Mouse (Mus musculus): Measurements from ENCODE around the gene Rpgr. TPM values are rescaled to one million over a fixed set of nuclear protein-coding genes. Genes with fewer than 3 reads are reported as not detected.
A peak's percentile ranks its signal among the peaks of the same experiment; 100 is the strongest.

The Rpgr gene
- polyA plus RNA-seq (2015; fragmentation: Nextera tagmentation; extraction: Ambion mirVana): 9.8 and 12.9 TPM in 2 replicates

DNA sequence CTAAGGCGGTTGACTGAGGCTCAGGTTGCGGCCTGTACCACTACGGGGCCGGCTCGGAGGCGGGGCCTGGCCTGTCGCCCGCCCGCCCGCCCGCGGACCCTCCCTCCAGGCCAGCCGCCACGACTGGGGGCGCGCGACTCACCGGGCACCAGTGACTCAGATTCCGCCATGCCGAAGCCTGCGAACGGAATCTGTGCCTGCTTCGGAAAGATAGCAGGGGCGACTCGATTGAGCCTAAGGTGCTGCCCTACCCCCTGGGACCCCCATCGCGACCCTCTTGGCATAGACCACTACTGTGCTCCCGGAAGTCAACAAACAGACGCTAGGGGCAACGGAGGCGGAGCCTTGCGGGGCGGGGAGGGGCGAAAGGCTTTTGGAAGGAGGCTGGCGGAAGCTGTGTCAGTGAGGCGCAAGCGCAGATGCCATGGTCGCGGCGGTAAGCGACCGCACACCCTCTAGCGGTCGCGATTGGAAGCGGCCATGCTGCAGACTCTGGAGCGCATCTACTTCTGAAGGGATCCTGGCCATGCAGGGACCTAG lies at the start of gene Rpgr:
Gene Rpgr, minus strand, starts transcription at position 511 of the 540 bp plus-strand sequence.
- 18% methylated on average over 47 of the region's 47 CpGs for WGBS
- no peaks in the 10 kb centered on the region for H3K36me3 ChIP-seq
- peak within 1 kb of the TSS; percentile 22; the same call in 1 of the 2 replicates for H3K9ac ChIP-seq
- H3K9me3 ChIP-seq: no peaks in the 10 kb centered on the region
- peak within 1 kb of the TSS; percentile 71 for H3K27ac ChIP-seq
- H3K4me3 ChIP-seq (replicated peaks): peak within 1 kb of the TSS; percentile 52
- H3K4me1 ChIP-seq: no peaks in the 10 kb centered on the region
- H3K27me3 ChIP-seq (replicated peaks): no peaks in the 10 kb centered on the region
- peak; percentile 97 for ATAC-seq (ENCODE audit: insufficient read depth, low FRiP score, low read depth)
- peak within 1 kb of the TSS; percentile 48 for H3K4me2 ChIP-seq

GRCm38 (mm10) chrX:10258260-10258659 lies 41.5 kb upstream of the Rpgr start:
- Histone ChIP-seq H3K4me1 (no peaks in the 10 kb centered on the region), H3K36me3 (no peaks in the 10 kb centered on the region)
- WGBS: 68% methylated on average over 5 of the region's 5 CpGs

DNA sequence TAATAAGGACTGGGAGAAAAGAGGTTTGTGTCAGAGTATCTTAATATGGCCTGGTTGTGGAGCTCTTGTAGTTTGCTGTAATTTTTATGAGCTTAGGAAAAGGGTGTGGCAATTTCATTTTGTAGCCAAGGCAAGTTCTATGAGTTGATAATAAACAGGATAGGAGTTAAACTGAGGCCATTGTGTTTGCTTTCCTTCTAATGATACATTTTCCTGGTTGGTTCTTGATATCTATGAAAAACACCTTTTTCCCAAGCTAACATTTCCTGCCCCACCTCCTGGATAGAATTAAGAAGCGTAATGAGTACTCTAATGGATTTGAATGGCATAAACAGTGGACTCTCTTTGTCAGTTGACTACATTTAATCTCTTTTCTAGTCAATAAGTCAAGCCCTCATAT lies 41.1 kb upstream of the Rpgr start:
- Histone ChIP-seq H3K27ac (no peak overlapping the region), H3K4me3 (replicated peaks) (no peak overlapping the region), H3K9ac (no peak overlapping the region), H3K4me1 (no peaks in the 10 kb centered on the region), H3K27me3 (replicated peaks) (no peaks in the 10 kb centered on the region), H3K36me3 (no peaks in the 10 kb centered on the region), H3K4me2 (no peak overlapping the region), H3K9me3 (no peaks in the 10 kb centered on the region)
- ATAC-seq (ENCODE audit: insufficient read depth, low FRiP score, low read depth): no peak
- WGBS: 71% methylated on average over 1 of the region's 1 CpGs

More at GRCm38 (mm10) chrX:10258260-10258659, 41.5 kb upstream of the Rpgr start:
- Histone ChIP-seq H3K9me3 (no peaks in the 10 kb centered on the region), H3K27ac (no peak overlapping the region), H3K4me3 (replicated peaks) (no peak overlapping the region), H3K27me3 (replicated peaks) (no peaks in the 10 kb centered on the region), H3K4me2 (no peak overlapping the region), H3K9ac (no peak overlapping the region)
- no peak for ATAC-seq (ENCODE audit: insufficient read depth, low FRiP score, low read depth)

DNA sequence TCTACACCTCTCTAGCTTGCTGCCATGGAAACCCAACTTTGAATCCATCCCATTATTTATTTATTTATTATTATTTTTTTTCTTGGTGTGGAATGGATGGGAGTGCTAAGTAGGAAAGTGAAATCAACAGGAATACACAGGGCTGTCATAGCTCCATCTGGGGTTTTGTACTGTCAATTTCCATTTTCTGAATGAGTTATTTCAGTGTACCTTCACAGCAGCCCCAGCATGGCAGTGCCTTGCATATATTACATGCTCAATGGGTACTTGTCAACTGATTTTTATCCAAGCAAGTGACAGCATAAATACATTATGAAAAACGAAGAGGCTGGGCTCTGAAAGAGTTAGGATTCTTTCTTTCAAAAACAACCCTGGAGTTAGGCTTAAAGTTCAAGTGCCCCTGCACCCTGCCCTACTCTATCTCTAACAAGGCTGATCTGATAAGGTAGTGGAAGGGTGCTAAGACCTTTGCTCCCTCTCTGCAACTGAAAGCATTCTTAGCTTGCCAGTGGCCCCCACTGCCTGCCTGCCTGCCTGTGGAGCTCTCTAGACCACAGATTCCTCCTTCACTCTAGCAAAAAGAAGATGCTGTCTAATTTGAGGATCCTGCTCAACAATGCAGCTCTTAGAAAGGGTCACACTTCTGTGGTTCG lies 35.3 kb upstream of the Rpgr start, which contains the start of gene Otc:
Gene Otc, plus strand, starts transcription at position 454 of the 653 bp plus-strand sequence.
- H3K27me3 ChIP-seq (replicated peaks): no peaks in the 10 kb centered on the region
- H3K36me3 ChIP-seq: no peaks in the 10 kb centered on the region
- 51% methylated on average over 2 of the region's 2 CpGs for WGBS
- H3K4me1 ChIP-seq: no peaks in the 10 kb centered on the region
- H3K9me3 ChIP-seq: no peaks in the 10 kb centered on the region
- no peak within 1 kb of the TSS for H3K4me3 ChIP-seq (replicated peaks)
- no peak within 1 kb of the TSS for H3K9ac ChIP-seq
- H3K27ac ChIP-seq: no peak within 1 kb of the TSS
- ATAC-seq (ENCODE audit: insufficient read depth, low FRiP score, low read depth): no peak
- H3K4me2 ChIP-seq: no peak within 1 kb of the TSS

DNA sequence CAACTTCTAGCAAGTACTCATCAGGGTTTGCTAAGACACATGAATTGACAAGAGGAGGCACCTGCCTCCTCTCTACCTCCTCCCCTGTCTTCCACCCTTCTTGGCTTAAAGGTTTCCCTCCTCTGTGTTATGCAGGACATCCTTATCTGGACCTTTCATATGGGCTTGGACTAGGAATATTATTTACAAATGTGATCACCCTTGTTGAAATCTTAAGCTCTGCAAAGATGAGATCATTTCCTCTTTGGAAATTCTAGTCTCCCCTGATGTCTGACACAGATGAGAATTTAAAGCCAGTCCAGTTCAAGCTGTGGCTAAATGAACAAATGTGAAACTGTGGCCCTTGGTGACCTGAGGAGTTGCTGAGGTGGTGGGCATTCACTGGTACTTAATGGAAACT lies 34.6 kb upstream of the Rpgr start:
- Histone ChIP-seq H3K4me1 (no peaks in the 10 kb centered on the region), H3K4me3 (replicated peaks) (no peak overlapping the region), H3K27me3 (replicated peaks) (no peaks in the 10 kb centered on the region), H3K4me2 (no peak overlapping the region), H3K36me3 (no peaks in the 10 kb centered on the region), H3K9me3 (no peaks in the 10 kb centered on the region), H3K9ac (no peak overlapping the region), H3K27ac (no peak overlapping the region)
- no peak for ATAC-seq (ENCODE audit: insufficient read depth, low FRiP score, low read depth)

- no peaks in the 10 kb centered on the region for H3K36me3 ChIP-seq
- H3K4me3 ChIP-seq (replicated peaks): no peak overlapping the region
- no peak overlapping the region for H3K4me2 ChIP-seq
- no peak overlapping the region for H3K27ac ChIP-seq
- no peaks in the 10 kb centered on the region for H3K4me1 ChIP-seq
- H3K27me3 ChIP-seq (replicated peaks): no peaks in the 10 kb centered on the region
- WGBS: 70% methylated on average over 3 of the region's 3 CpGs
- no peak for ATAC-seq (ENCODE audit: insufficient read depth, low FRiP score, low read depth)
- no peak overlapping the region for H3K9ac ChIP-seq
- no peaks in the 10 kb centered on the region for H3K9me3 ChIP-seq
Measured at GRCm38 (mm10) chrX:10243916-10244315, 27.2 kb upstream of the Rpgr start.

GRCm38 (mm10) chrX:10239515-10239914 lies 22.8 kb upstream of the Rpgr start:
- H3K9me3 ChIP-seq: no peaks in the 10 kb centered on the region
- H3K27ac ChIP-seq: no peak overlapping the region
- 50% methylated on average over 4 of the region's 4 CpGs for WGBS
- no peak for ATAC-seq (ENCODE audit: insufficient read depth, low FRiP score, low read depth)
- no peaks in the 10 kb centered on the region for H3K27me3 ChIP-seq (replicated peaks)
- no peaks in the 10 kb centered on the region for H3K36me3 ChIP-seq
- no peaks in the 10 kb centered on the region for H3K4me1 ChIP-seq
- no peak overlapping the region for H3K4me3 ChIP-seq (replicated peaks)
- no peak overlapping the region for H3K4me2 ChIP-seq
- H3K9ac ChIP-seq: no peak overlapping the region

DNA sequence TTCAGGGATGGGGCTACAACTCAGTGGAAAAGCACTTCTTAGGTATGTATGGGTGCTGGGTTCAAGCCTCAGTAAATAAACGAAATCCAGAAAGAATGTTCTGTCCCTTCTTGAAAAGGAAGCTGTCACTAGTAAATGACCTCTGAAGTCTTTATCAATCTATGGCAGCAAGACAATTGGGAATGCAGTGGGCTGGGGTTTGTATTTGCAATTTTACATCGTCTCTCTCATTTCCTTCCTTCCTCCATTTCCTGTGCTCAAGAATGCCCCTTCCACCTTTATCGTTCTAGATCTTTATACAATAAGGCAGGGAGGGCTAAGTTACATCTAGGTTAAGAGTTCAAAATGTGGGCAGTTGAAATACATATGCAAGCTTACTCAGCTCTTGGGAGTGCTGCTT lies 17.9 kb upstream of the Rpgr start:
- H3K9ac ChIP-seq: no peak overlapping the region
- no peaks in the 10 kb centered on the region for H3K36me3 ChIP-seq
- no peak for ATAC-seq (ENCODE audit: insufficient read depth, low FRiP score, low read depth)
- no peaks in the 10 kb centered on the region for H3K27me3 ChIP-seq (replicated peaks)
- WGBS: 68% methylated on average over 3 of the region's 3 CpGs
- no peak overlapping the region for H3K4me3 ChIP-seq (replicated peaks)
- no peaks in the 10 kb centered on the region for H3K9me3 ChIP-seq
- H3K4me2 ChIP-seq: no peak overlapping the region
- no peak overlapping the region for H3K27ac ChIP-seq
- no peaks in the 10 kb centered on the region for H3K4me1 ChIP-seq

DNA sequence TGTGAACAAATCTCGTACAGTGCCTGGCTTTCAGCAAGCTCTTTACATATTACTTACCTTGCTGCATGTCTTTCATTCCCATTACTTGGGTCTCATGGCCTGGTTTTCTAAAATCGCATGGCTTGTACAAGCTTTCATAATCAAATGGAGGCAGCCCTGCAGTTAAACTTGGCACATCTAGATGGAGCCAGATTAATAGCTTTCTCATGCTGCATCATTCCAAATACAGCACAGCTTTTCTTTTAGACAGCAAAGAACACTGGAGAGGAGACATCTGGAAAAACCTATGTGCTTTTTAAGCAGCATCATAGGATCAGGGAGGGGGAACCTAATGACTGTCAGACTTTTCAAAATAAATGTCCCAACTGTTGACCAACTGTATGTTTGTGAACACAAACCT lies 16.3 kb upstream of the Rpgr start:
- Histone ChIP-seq H3K9me3 (no peaks in the 10 kb centered on the region), H3K4me2 (no peak overlapping the region), H3K27ac (no peak overlapping the region), H3K4me3 (replicated peaks) (no peak overlapping the region), H3K4me1 (no peaks in the 10 kb centered on the region), H3K27me3 (replicated peaks) (no peaks in the 10 kb centered on the region), H3K36me3 (no peaks in the 10 kb centered on the region), H3K9ac (no peak overlapping the region)
- no peak for ATAC-seq (ENCODE audit: insufficient read depth, low FRiP score, low read depth)
- WGBS: 62% methylated on average over 2 of the region's 2 CpGs

- Histone ChIP-seq H3K4me1 (no peaks in the 10 kb centered on the region), H3K36me3 (no peaks in the 10 kb centered on the region), H3K4me3 (replicated peaks) (no peak overlapping the region), H3K9me3 (no peaks in the 10 kb centered on the region), H3K27me3 (replicated peaks) (no peaks in the 10 kb centered on the region), H3K4me2 (no peak overlapping the region), H3K27ac (no peak overlapping the region), H3K9ac (no peak overlapping the region)
- ATAC-seq (ENCODE audit: insufficient read depth, low FRiP score, low read depth): no peak
- 66% methylated on average over 6 of the region's 6 CpGs for WGBS
Measured at GRCm38 (mm10) chrX:10219281-10219680, 2.6 kb upstream of the Rpgr start.

DNA sequence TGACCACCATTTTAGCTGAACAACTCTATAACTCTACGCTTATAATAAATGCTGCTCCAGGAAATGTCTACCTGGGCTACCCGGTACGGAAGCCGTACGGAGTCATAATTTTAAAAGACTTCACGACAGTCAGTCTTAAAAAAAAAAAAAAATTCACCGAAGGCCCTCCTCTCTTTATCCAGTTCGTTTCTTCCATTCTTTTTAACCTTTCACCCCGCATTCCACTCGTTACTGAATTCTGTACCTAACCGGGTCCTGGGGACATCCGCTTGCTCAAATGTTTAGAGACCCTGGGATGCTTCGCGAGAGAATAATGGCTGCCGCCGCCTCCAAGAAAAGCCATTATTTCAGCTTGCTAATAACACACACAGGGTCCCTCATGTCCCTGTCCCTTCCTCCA lies 748 bp downstream of the Rpgr start:
- WGBS: 15% methylated on average over 16 of the region's 16 CpGs
- H3K4me2 ChIP-seq: peak overlapping the region; percentile 48
- H3K9me3 ChIP-seq: no peaks in the 10 kb centered on the region
- no peaks in the 10 kb centered on the region for H3K4me1 ChIP-seq
- peak overlapping the region; percentile 71 for H3K27ac ChIP-seq
- H3K4me3 ChIP-seq (replicated peaks): peak overlapping the region; percentile 52
- H3K27me3 ChIP-seq (replicated peaks): no peaks in the 10 kb centered on the region
- H3K9ac ChIP-seq: peak overlapping the region; percentile 22; the same call in 1 of the 2 replicates
- ATAC-seq (ENCODE audit: insufficient read depth, low FRiP score, low read depth): no peak
- H3K36me3 ChIP-seq: no peaks in the 10 kb centered on the region

- 76% methylated on average over 5 of the region's 5 CpGs for WGBS
- Histone ChIP-seq H3K27me3 (replicated peaks) (no peaks in the 10 kb centered on the region), H3K4me3 (replicated peaks) (no peak overlapping the region), H3K9me3 (no peaks in the 10 kb centered on the region), H3K9ac (no peak overlapping the region), H3K4me1 (no peaks in the 10 kb centered on the region), H3K36me3 (no peaks in the 10 kb centered on the region), H3K4me2 (no peak overlapping the region), H3K27ac (no peak overlapping the region)
- no peak for ATAC-seq (ENCODE audit: insufficient read depth, low FRiP score, low read depth)
Measured at GRCm38 (mm10) chrX:10205937-10206336, 10.8 kb downstream of the Rpgr start.

Measured in stomach, embryonic 15.5 days (tissue).